Mouse (Mus musculus): Measurements from ENCODE around the gene Ano2. TPM values are rescaled to one million over a fixed set of nuclear protein-coding genes. Genes with fewer than 3 reads are reported as not detected.

The Ano2 gene
- polyA plus RNA-seq (2016; fragmentation: Nextera tagmentation; extraction: Ambion mirVana) = 0.12 and 0.23 TPM in 2 replicates

GRCm38 (mm10) chr6:125690057-125690703 is at the start of gene Ano2:
Gene Ano2, plus strand, starts transcription at chr6:125690419.
- under 1% methylated on average over 20 of the region's 20 CpGs for WGBS
- peaks cover 45% of the 10 kb centered on the region for H3K27me3 ChIP-seq (ENCODE audit: poor library complexity, severe bottlenecking)
- H3K4me1 ChIP-seq = peaks cover 17% of the 10 kb centered on the region
- peak; percentile 23 for DNase-seq (ENCODE audit: extremely low spot score, low spot score)
- no peaks in the 10 kb centered on the region for H3K9me3 ChIP-seq
- H3K27ac ChIP-seq = no peak within 1 kb of the TSS; the same call in 1 of the 2 replicates
- H3K36me3 ChIP-seq (replicated peaks) = no peaks in the 10 kb centered on the region
- peak within 1 kb of the TSS; percentile 49 for H3K4me3 ChIP-seq

GRCm38 (mm10) chr6:125640486-125640885 is 49.7 kb upstream of the Ano2 start:
- Histone ChIP-seq H3K4me1 (no peaks in the 10 kb centered on the region), H3K27me3 (ENCODE audit: poor library complexity, severe bottlenecking) (no peaks in the 10 kb centered on the region), H3K9me3 (no peaks in the 10 kb centered on the region), H3K4me3 (no peak overlapping the region), H3K36me3 (replicated peaks) (no peaks in the 10 kb centered on the region), H3K27ac (no peak overlapping the region)
- WGBS = 78% methylated on average over 4 of the region's 4 CpGs
- DNase-seq (ENCODE audit: extremely low spot score, low spot score) = no peak

GRCm38 (mm10) chr6:125641146-125641545 is 49.1 kb upstream of the Ano2 start:
- Histone ChIP-seq H3K9me3 (no peaks in the 10 kb centered on the region), H3K27me3 (ENCODE audit: poor library complexity, severe bottlenecking) (no peaks in the 10 kb centered on the region), H3K4me1 (no peaks in the 10 kb centered on the region), H3K4me3 (no peak overlapping the region), H3K27ac (no peak overlapping the region), H3K36me3 (replicated peaks) (no peaks in the 10 kb centered on the region)
- 93% methylated on average over 8 of the region's 8 CpGs for WGBS
- DNase-seq (ENCODE audit: extremely low spot score, low spot score) = no peak

- no peaks in the 10 kb centered on the region for H3K9me3 ChIP-seq
- H3K4me3 ChIP-seq = no peak overlapping the region
- no peak for DNase-seq (ENCODE audit: extremely low spot score, low spot score)
- no peaks in the 10 kb centered on the region for H3K4me1 ChIP-seq
- H3K27ac ChIP-seq = no peak overlapping the region
- no peaks in the 10 kb centered on the region for H3K36me3 ChIP-seq (replicated peaks)
- no peaks in the 10 kb centered on the region for H3K27me3 ChIP-seq (ENCODE audit: poor library complexity, severe bottlenecking)
- WGBS = 93% methylated on average over 12 of the region's 12 CpGs
Measured at GRCm38 (mm10) chr6:125648964-125649363, 41.3 kb upstream of the Ano2 start.

- Histone ChIP-seq H3K4me1 (no peaks in the 10 kb centered on the region), H3K27ac (no peak overlapping the region), H3K9me3 (no peaks in the 10 kb centered on the region), H3K4me3 (no peak overlapping the region), H3K27me3 (ENCODE audit: poor library complexity, severe bottlenecking) (no peaks in the 10 kb centered on the region), H3K36me3 (replicated peaks) (no peaks in the 10 kb centered on the region)
- WGBS = 88% methylated on average over 3 of the region's 3 CpGs
- DNase-seq (ENCODE audit: extremely low spot score, low spot score) = no peak
Measured at GRCm38 (mm10) chr6:125651335-125651734, 38.9 kb upstream of the Ano2 start.

GRCm38 (mm10) chr6:125653416-125653815 is 36.8 kb upstream of the Ano2 start:
- DNase-seq (ENCODE audit: extremely low spot score, low spot score) = no peak
- no peak overlapping the region for H3K27ac ChIP-seq
- no peaks in the 10 kb centered on the region for H3K9me3 ChIP-seq
- H3K27me3 ChIP-seq (ENCODE audit: poor library complexity, severe bottlenecking) = no peaks in the 10 kb centered on the region
- no peaks in the 10 kb centered on the region for H3K4me1 ChIP-seq
- H3K36me3 ChIP-seq (replicated peaks) = no peaks in the 10 kb centered on the region
- no peak overlapping the region for H3K4me3 ChIP-seq
- WGBS = 82% methylated on average over 1 of the region's 1 CpGs

GRCm38 (mm10) chr6:125656921-125657320 is 33.3 kb upstream of the Ano2 start:
- no peaks in the 10 kb centered on the region for H3K36me3 ChIP-seq (replicated peaks)
- H3K27me3 ChIP-seq (ENCODE audit: poor library complexity, severe bottlenecking) = no peaks in the 10 kb centered on the region
- H3K4me3 ChIP-seq = no peak overlapping the region
- H3K27ac ChIP-seq = no peak overlapping the region
- H3K9me3 ChIP-seq = no peaks in the 10 kb centered on the region
- 89% methylated on average over 13 of the region's 13 CpGs for WGBS
- no peak for DNase-seq (ENCODE audit: extremely low spot score, low spot score)
- H3K4me1 ChIP-seq = no peaks in the 10 kb centered on the region

- Histone ChIP-seq H3K4me3 (no peak overlapping the region), H3K9me3 (no peaks in the 10 kb centered on the region), H3K4me1 (no peaks in the 10 kb centered on the region), H3K27me3 (ENCODE audit: poor library complexity, severe bottlenecking) (no peaks in the 10 kb centered on the region), H3K27ac (no peak overlapping the region), H3K36me3 (replicated peaks) (no peaks in the 10 kb centered on the region)
- no peak for DNase-seq (ENCODE audit: extremely low spot score, low spot score)
- 85% methylated on average over 5 of the region's 5 CpGs for WGBS
Measured at GRCm38 (mm10) chr6:125657966-125658365, 32.3 kb upstream of the Ano2 start.

- DNase-seq (ENCODE audit: extremely low spot score, low spot score) = peak; percentile 77
- H3K36me3 ChIP-seq (replicated peaks) = no peaks in the 10 kb centered on the region
- H3K9me3 ChIP-seq = no peaks in the 10 kb centered on the region
- H3K27ac ChIP-seq = no peak overlapping the region
- H3K4me1 ChIP-seq = no peaks in the 10 kb centered on the region
- H3K4me3 ChIP-seq = no peak overlapping the region
- no peaks in the 10 kb centered on the region for H3K27me3 ChIP-seq (ENCODE audit: poor library complexity, severe bottlenecking)
- WGBS = 50% methylated on average over 14 of the region's 14 CpGs
Measured at GRCm38 (mm10) chr6:125661106-125661877, 28.9 kb upstream of the Ano2 start.

- no peak overlapping the region for H3K27ac ChIP-seq
Measured at GRCm38 (mm10) chr6:125663906-125664305, 26.3 kb upstream of the Ano2 start.

GRCm38 (mm10) chr6:125671835-125672234 is 18.4 kb upstream of the Ano2 start:
- H3K9me3 ChIP-seq = no peaks in the 10 kb centered on the region
- peaks cover 3% of the 10 kb centered on the region; the same call in 1 of the 2 replicates for H3K4me1 ChIP-seq
- 90% methylated on average over 3 of the region's 3 CpGs for WGBS
- no peaks in the 10 kb centered on the region for H3K36me3 ChIP-seq (replicated peaks)
- no peak overlapping the region for H3K27ac ChIP-seq
- no peak for DNase-seq (ENCODE audit: extremely low spot score, low spot score)
- H3K4me3 ChIP-seq = no peak overlapping the region
- H3K27me3 ChIP-seq (ENCODE audit: poor library complexity, severe bottlenecking) = no peaks in the 10 kb centered on the region

More at GRCm38 (mm10) chr6:125663906-125664305, 26.3 kb upstream of the Ano2 start:
- H3K4me1 ChIP-seq = no peaks in the 10 kb centered on the region
- 82% methylated on average over 2 of the region's 2 CpGs for WGBS
- DNase-seq (ENCODE audit: extremely low spot score, low spot score) = no peak
- no peaks in the 10 kb centered on the region for H3K36me3 ChIP-seq (replicated peaks)
- no peaks in the 10 kb centered on the region for H3K9me3 ChIP-seq
- H3K27me3 ChIP-seq (ENCODE audit: poor library complexity, severe bottlenecking) = no peaks in the 10 kb centered on the region
- H3K4me3 ChIP-seq = no peak overlapping the region

- Histone ChIP-seq H3K27ac (no peak overlapping the region), H3K27me3 (ENCODE audit: poor library complexity, severe bottlenecking) (no peaks in the 10 kb centered on the region), H3K36me3 (replicated peaks) (no peaks in the 10 kb centered on the region), H3K9me3 (no peaks in the 10 kb centered on the region), H3K4me1 (peaks cover 3% of the 10 kb centered on the region; the same call in 1 of the 2 replicates), H3K4me3 (no peak overlapping the region)
- WGBS = 88% methylated on average over 1 of the region's 1 CpGs
- no peak for DNase-seq (ENCODE audit: extremely low spot score, low spot score)
Measured at GRCm38 (mm10) chr6:125678492-125678891, 11.7 kb upstream of the Ano2 start.

GRCm38 (mm10) chr6:125680613-125681012 is 9.6 kb upstream of the Ano2 start:
- H3K9me3 ChIP-seq = no peaks in the 10 kb centered on the region
- H3K27me3 ChIP-seq (ENCODE audit: poor library complexity, severe bottlenecking) = no peaks in the 10 kb centered on the region
- H3K36me3 ChIP-seq (replicated peaks) = no peaks in the 10 kb centered on the region
- no peak for DNase-seq (ENCODE audit: extremely low spot score, low spot score)
- peaks cover 3% of the 10 kb centered on the region; the same call in 1 of the 2 replicates for H3K4me1 ChIP-seq
- H3K4me3 ChIP-seq = no peak overlapping the region
- WGBS = 91% methylated on average over 11 of the region's 11 CpGs
- H3K27ac ChIP-seq = no peak overlapping the region

Measured in forebrain, embryonic 10.5 days (tissue).